Mouse (Mus musculus) retina, adult 2 months (tissue): ENCODE measurements at regions not wholly inside any gene's neighbourhood (a gene's known extent, or its start where the extent isn't known, plus 50 kb on each side); places are given as distances from the start of the nearest gene placed in this dataset.

ENCODE experiments used
- DNase-seq: peaks from one replicate; pipeline ENCODE4 v3.0.0-alpha.2; 2012; ENCODE audit warnings: low read depth, low spot score

- DNase-seq, result no peak
These were observed 154.6 kb upstream of the Mvb12b start for GRCm38 (mm10) chr2:34042336-34042735.

GRCm38 (mm10) chr2:34038982-34039381 lies 151.2 kb upstream of the Mvb12b start:
- no peak for DNase-seq

- no peak for DNase-seq
These were observed 145.5 kb upstream of the Mvb12b start for GRCm38 (mm10) chr2:34033212-34033611.

GRCm38 (mm10) chr2:34031421-34031820 lies 143.7 kb upstream of the Mvb12b start:
- no peak for DNase-seq

GRCm38 (mm10) chr2:34031001-34031412 lies 143.3 kb upstream of the Mvb12b start:
- DNase-seq, result no peak

GRCm38 (mm10) chr2:34027445-34027844 lies 139.7 kb upstream of the Mvb12b start:
- DNase-seq, result no peak

- DNase-seq, result no peak
These were observed 139.0 kb upstream of the Mvb12b start for GRCm38 (mm10) chr2:34026566-34027360.

- DNase-seq, result peak; percentile 9
These were observed 138.1 kb upstream of the Mvb12b start for GRCm38 (mm10) chr2:34025715-34026360.

- no peak for DNase-seq
These were observed 129.4 kb upstream of the Mvb12b start for GRCm38 (mm10) chr2:34017142-34017453.

- no peak for DNase-seq
These were observed 128.8 kb upstream of the Mvb12b start for GRCm38 (mm10) chr2:34016350-34017141.

- DNase-seq, result no peak
These were observed 127.9 kb upstream of the Mvb12b start for GRCm38 (mm10) chr2:34015640-34015995.

GRCm38 (mm10) chr2:34014868-34015639 lies 127.3 kb upstream of the Mvb12b start:
- no peak for DNase-seq

- DNase-seq, result no peak
These were observed 122.4 kb upstream of the Mvb12b start for GRCm38 (mm10) chr2:34010166-34010565.

GRCm38 (mm10) chr2:34007916-34008315 lies 120.2 kb upstream of the Mvb12b start:
- no peak for DNase-seq

GRCm38 (mm10) chr2:33997106-33997505 lies 109.4 kb upstream of the Mvb12b start:
- DNase-seq, result no peak

GRCm38 (mm10) chr2:33996331-33996730 lies 108.6 kb upstream of the Mvb12b start:
- no peak for DNase-seq

GRCm38 (mm10) chr2:33991299-33991698 lies 103.6 kb upstream of the Mvb12b start:
- no peak for DNase-seq

GRCm38 (mm10) chr2:33990711-33991110 lies 103.0 kb upstream of the Mvb12b start:
- DNase-seq, result no peak

- DNase-seq, result no peak
These were observed 102.0 kb upstream of the Mvb12b start for GRCm38 (mm10) chr2:33989555-33990370.

GRCm38 (mm10) chr2:33986420-33986819 lies 98.7 kb upstream of the Mvb12b start:
- peak; percentile 59 for DNase-seq

GRCm38 (mm10) chr2:33985316-33985715 lies 97.6 kb upstream of the Mvb12b start:
- DNase-seq, result no peak
